Mouse (Mus musculus): ENCODE measurements around the gene Col8a1.

Col8a1 gene

GRCm38 (mm10) chr16:57672251-57672650 is 82.3 kb downstream of the Col8a1 start:
- DNase-seq (ENCODE audit: low spot score): no peak

- DNase-seq (ENCODE audit: low spot score): no peak
These were observed 82.9 kb downstream of the Col8a1 start for GRCm38 (mm10) chr16:57671637-57672036.

- no peak for DNase-seq (ENCODE audit: low spot score)
These were observed 85.2 kb downstream of the Col8a1 start for GRCm38 (mm10) chr16:57669348-57669747.

- no peak for DNase-seq (ENCODE audit: low spot score)
These were observed 91.9 kb downstream of the Col8a1 start for GRCm38 (mm10) chr16:57662661-57663060.

GRCm38 (mm10) chr16:57649888-57650287 is 104.6 kb downstream of the Col8a1 start:
- DNase-seq (ENCODE audit: low spot score): no peak

- DNase-seq (ENCODE audit: low spot score): no peak
These were observed 113.1 kb downstream of the Col8a1 start for GRCm38 (mm10) chr16:57641346-57641885.

GRCm38 (mm10) chr16:57634766-57635165 is 119.8 kb downstream of the Col8a1 start:
- DNase-seq (ENCODE audit: low spot score): no peak

- DNase-seq (ENCODE audit: low spot score): peak; percentile 33
These were observed 120.3 kb downstream of the Col8a1 start for GRCm38 (mm10) chr16:57634191-57634590.

GRCm38 (mm10) chr16:57611768-57612167 is 142.8 kb downstream of the Col8a1 start:
- no peak for DNase-seq (ENCODE audit: low spot score)

GRCm38 (mm10) chr16:57606444-57607227 is 147.9 kb downstream of the Col8a1 start, which contains the start of gene Cmss1:
Gene Cmss1, minus strand, starts transcription at chr16:57606864.
- DNase-seq (ENCODE audit: low spot score): peak; percentile 54

- DNase-seq (ENCODE audit: low spot score): no peak
These were observed 153.5 kb downstream of the Col8a1 start for GRCm38 (mm10) chr16:57601031-57601430.

- DNase-seq (ENCODE audit: low spot score): no peak
These were observed 157.1 kb downstream of the Col8a1 start for GRCm38 (mm10) chr16:57597295-57597957.

- DNase-seq (ENCODE audit: low spot score): no peak
These were observed 160.9 kb downstream of the Col8a1 start for GRCm38 (mm10) chr16:57593422-57594157.

GRCm38 (mm10) chr16:57585201-57585600 is 169.3 kb downstream of the Col8a1 start:
- no peak for DNase-seq (ENCODE audit: low spot score)

GRCm38 (mm10) chr16:57582008-57582407 is 172.5 kb downstream of the Col8a1 start:
- DNase-seq (ENCODE audit: low spot score): no peak

GRCm38 (mm10) chr16:57580041-57580440 is 174.5 kb downstream of the Col8a1 start:
- no peak for DNase-seq (ENCODE audit: low spot score)

- no peak for DNase-seq (ENCODE audit: low spot score)
These were observed 177.0 kb downstream of the Col8a1 start for GRCm38 (mm10) chr16:57577519-57577918.

GRCm38 (mm10) chr16:57575764-57576388 is 178.7 kb downstream of the Col8a1 start:
- DNase-seq (ENCODE audit: low spot score): no peak

Data from urinary bladder, postnatal 10 days (tissue).